Mouse (Mus musculus): ENCODE measurements around the gene Klf5.

DNA sequence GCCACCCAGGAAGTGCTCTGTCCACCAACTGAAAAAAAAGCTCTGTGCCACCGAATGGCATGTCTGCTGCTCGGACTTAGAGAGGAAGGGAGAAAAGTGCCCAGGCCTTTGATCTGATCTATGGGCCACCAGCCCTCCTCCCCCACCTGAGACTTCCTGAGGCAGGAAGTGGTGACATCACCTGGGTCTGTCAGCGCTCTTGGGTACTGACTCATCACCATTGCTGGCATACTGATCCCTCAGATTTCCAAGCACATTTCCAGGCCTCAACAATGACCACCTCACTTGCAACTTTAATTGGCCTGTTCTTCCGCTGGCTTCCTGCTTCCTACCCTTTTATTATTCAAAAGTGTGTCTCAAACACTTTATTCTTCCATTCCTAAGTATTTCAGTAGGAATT lies 26.0 kb downstream of the Klf5 start:
- TF ChIP-seq CTCF (IDR thresholded peaks at IDR 0.05; ENCODE audit: low read depth, low read length) (no peak), POLR2A (IDR thresholded peaks at IDR 0.05; ENCODE audit: extremely low read depth, insufficient read depth, low read length) (no peak)
